Mouse (Mus musculus): ENCODE data around the gene Areg. TPM values are rescaled to one million over a fixed set of nuclear protein-coding genes. Genes with fewer than 3 reads are reported as not detected.
A peak's percentile ranks its signal among the peaks of the same experiment; 100 is the strongest.

Gene Areg
- polyA plus RNA-seq (2015; fragmentation: Nextera tagmentation; extraction: Ambion mirVana), result 3.3 and 4.3 TPM in 2 replicates

DNA sequence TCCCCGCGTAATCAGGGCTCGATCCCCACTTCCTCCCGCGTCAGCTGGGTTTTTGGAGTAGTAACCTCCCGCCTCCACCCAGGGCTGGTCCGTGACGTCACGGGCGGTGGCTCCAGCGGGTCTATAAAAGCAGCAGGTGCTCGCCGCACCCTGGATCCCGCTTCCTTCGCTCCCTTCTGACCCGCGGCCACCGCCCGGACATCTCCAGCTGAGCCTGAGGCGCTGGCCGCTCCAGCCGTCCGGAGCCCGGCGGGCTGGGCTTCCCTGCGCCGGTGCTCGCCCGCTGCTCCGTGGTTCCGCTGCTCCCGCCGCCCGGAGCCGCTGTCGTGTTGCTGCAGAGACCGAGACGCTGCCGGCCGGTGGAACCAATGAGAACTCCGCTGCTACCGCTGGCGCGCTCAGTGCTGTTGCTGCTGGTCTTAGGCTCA, at the start of gene Areg:
Gene Areg, plus strand, starts transcription at position 154 of the 428 bp plus-strand sequence.
- Histone ChIP-seq H3K27me3 (replicated peaks) (peaks cover 15% of the 10 kb centered on the region), H3K36me3 (no peaks in the 10 kb centered on the region), H3K4me2 (peak within 1 kb of the TSS; percentile 87), H3K27ac (no peak within 1 kb of the TSS), H3K9me3 (no peaks in the 10 kb centered on the region), H3K4me1 (peaks cover 3% of the 10 kb centered on the region; the same call in 1 of the 2 replicates), H3K4me3 (replicated peaks) (peak within 1 kb of the TSS; percentile 58), H3K9ac (no peak within 1 kb of the TSS)
- under 1% methylated on average over 44 of the region's 44 CpGs for WGBS
- ATAC-seq (ENCODE audit: insufficient read depth, low FRiP score, low read depth), result peak; percentile 66

DNA sequence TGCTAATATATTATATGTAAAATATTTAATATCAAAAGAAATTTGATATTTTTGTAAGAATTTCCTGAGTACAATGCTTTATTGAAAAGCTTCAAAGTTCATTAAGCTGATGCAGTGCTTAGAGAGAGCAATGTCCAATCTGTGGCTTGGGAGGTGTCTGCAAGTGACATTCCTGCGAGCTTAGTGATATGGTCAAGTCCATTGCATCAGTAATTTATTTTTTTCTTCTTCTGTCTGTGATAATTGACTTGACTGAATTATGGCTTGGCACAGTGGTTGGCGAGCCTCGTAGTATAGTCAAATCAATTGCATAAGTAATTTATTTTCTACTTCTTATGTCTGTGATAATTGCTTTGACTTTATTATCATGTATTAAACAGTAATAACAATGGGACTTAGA, 49.1 kb upstream of the Areg start:
- Histone ChIP-seq H3K27ac (no peak overlapping the region), H3K4me1 (no peaks in the 10 kb centered on the region)
- no peak for ATAC-seq (ENCODE audit: insufficient read depth, low FRiP score, low read depth)

DNA sequence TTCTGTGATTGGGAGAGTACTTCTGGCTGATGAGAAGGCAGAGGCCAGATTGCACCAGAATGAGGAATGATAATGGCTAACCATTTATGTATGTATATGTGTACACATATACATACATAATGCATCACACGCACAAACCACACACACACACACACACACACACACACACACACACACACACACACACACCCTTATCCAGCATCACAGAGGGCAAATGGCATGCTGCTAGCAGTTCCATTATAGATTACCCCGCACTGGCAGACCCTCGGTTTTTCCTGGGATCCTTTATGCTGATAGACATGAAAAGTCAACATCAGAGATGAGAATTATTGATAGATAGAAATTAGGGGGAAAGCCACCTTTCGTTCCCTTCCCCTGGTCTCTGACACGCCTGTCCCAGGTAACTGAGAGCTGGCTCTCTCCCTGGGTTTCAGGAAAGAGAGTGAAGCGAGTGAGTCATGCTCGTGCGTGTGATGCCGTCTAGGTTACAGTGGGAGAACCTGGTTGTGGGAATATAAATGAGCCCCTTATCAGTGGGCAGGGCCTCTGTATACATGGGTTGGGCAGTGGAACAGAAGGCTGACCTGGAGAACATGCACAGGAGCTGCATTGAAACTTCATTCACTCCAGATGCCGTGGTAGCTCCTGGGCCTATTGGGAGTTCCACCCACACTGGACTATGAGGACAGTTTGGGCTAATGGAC, 41.3 kb upstream of the Areg start:
- H3K4me1 ChIP-seq, result no peaks in the 10 kb centered on the region
- peak overlapping the region; percentile 44; the same call in 1 of the 2 replicates for H3K27ac ChIP-seq

More for the DNA sequence above, 49.1 kb upstream of the Areg start:
- Histone ChIP-seq H3K36me3 (no peaks in the 10 kb centered on the region), H3K9ac (no peak overlapping the region), H3K27me3 (replicated peaks) (no peaks in the 10 kb centered on the region), H3K4me3 (replicated peaks) (no peak overlapping the region), H3K4me2 (no peak overlapping the region), H3K9me3 (no peaks in the 10 kb centered on the region)
- 74% methylated on average over 3 of the region's 3 CpGs for WGBS

DNA sequence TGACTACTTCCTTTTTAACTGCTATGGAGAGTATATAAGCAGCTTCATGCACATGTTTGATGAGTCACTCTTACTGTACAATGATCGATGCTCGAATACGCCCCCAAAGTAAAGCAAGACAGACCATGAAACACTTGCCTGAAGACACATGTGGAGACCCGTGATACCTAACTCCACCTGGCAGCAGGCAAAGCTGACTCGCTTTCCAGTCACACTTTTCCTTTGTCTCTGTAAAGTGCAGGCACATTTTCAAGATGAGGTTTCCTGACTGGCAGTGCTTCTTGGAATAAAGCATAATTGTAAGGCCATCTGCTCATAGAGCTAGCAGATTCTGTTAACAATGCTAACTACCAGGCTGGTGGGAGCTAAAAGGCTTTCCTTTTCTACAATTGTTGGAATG, 37.7 kb upstream of the Areg start:
- no peak for ATAC-seq (ENCODE audit: insufficient read depth, low FRiP score, low read depth)
- 86% methylated on average over 5 of the region's 5 CpGs for WGBS

More for the DNA sequence above, 41.3 kb upstream of the Areg start:
- no peaks in the 10 kb centered on the region for H3K36me3 ChIP-seq
- H3K9me3 ChIP-seq, result no peaks in the 10 kb centered on the region
- no peak overlapping the region for H3K9ac ChIP-seq
- no peaks in the 10 kb centered on the region for H3K27me3 ChIP-seq (replicated peaks)
- no peak overlapping the region for H3K4me2 ChIP-seq
- peak; percentile 97 for ATAC-seq (ENCODE audit: insufficient read depth, low FRiP score, low read depth)
- 69% methylated on average over 10 of the region's 10 CpGs for WGBS
- no peak overlapping the region for H3K4me3 ChIP-seq (replicated peaks)

DNA sequence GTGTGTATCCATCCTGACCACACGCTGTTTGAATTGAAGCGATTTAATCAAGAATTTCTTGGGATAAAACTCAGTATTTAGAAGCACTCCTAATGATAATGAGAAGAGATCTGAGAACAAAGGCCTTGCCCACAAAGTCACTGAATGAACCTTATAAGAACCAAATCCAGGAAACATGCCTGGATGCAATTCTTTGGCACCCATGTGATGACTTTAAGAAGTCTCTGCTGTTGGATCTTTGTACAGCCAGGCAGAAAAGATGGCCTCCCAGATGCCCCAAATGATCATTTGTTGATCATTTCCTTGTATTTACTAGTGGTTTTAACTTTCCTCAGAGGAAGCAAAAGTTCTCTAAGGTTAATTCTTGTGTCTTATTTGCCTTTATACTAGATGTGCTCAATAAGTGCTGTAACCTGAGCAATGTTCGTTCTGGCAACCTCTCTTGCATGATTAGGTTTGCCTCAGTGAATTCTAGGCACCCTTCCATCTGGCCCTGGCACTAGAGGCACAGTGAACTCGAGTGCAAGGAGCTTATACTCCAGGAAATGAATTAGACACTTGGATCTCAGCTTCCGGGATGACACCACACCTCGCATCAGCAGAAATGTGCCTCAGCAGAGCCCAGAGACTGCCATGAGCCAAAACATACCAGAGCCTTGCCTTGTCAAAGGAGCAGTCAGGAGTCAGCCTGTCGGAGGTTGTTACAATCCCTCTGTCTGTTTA, 35.3 kb upstream of the Areg start:
- Histone ChIP-seq H3K4me1 (no peaks in the 10 kb centered on the region), H3K4me2 (no peak overlapping the region), H3K9ac (no peak overlapping the region), H3K27me3 (replicated peaks) (no peaks in the 10 kb centered on the region), H3K4me3 (replicated peaks) (no peak overlapping the region), H3K36me3 (no peaks in the 10 kb centered on the region), H3K9me3 (no peaks in the 10 kb centered on the region), H3K27ac (no peak overlapping the region)
- 72% methylated on average over 7 of the region's 7 CpGs for WGBS
- no peak for ATAC-seq (ENCODE audit: insufficient read depth, low FRiP score, low read depth)

More for the DNA sequence above, 37.7 kb upstream of the Areg start:
- H3K9ac ChIP-seq, result no peak overlapping the region
- no peaks in the 10 kb centered on the region for H3K27me3 ChIP-seq (replicated peaks)
- H3K4me2 ChIP-seq, result no peak overlapping the region
- H3K9me3 ChIP-seq, result no peaks in the 10 kb centered on the region
- no peak overlapping the region for H3K4me3 ChIP-seq (replicated peaks)
- H3K36me3 ChIP-seq, result no peaks in the 10 kb centered on the region
- no peak overlapping the region for H3K27ac ChIP-seq
- no peaks in the 10 kb centered on the region for H3K4me1 ChIP-seq

DNA sequence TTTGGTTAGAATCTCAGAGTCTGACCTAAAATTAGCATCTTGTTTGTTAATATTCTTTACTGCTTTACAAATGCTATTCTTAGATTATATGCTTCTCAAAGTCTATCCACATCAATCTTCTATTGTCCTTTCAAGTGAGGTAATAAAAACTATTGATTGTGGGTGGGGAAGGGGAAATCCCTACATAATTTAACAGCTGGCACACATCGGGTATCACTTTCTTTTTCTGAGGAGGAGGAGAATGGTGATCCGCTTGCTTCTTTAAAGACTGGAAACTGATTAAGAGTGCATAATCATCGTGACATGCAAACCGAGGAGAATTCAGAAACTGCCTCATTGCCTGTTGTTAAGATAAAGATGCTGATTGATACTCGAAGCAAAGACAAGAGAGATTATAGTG, 33.2 kb upstream of the Areg start:
- H3K9me3 ChIP-seq, result no peaks in the 10 kb centered on the region
- H3K4me1 ChIP-seq, result no peaks in the 10 kb centered on the region
- no peak overlapping the region for H3K4me2 ChIP-seq
- 75% methylated on average over 5 of the region's 5 CpGs for WGBS
- H3K27me3 ChIP-seq (replicated peaks), result no peaks in the 10 kb centered on the region
- H3K9ac ChIP-seq, result no peak overlapping the region
- ATAC-seq (ENCODE audit: insufficient read depth, low FRiP score, low read depth), result no peak
- no peak overlapping the region for H3K4me3 ChIP-seq (replicated peaks)
- no peak overlapping the region for H3K27ac ChIP-seq
- H3K36me3 ChIP-seq, result no peaks in the 10 kb centered on the region

DNA sequence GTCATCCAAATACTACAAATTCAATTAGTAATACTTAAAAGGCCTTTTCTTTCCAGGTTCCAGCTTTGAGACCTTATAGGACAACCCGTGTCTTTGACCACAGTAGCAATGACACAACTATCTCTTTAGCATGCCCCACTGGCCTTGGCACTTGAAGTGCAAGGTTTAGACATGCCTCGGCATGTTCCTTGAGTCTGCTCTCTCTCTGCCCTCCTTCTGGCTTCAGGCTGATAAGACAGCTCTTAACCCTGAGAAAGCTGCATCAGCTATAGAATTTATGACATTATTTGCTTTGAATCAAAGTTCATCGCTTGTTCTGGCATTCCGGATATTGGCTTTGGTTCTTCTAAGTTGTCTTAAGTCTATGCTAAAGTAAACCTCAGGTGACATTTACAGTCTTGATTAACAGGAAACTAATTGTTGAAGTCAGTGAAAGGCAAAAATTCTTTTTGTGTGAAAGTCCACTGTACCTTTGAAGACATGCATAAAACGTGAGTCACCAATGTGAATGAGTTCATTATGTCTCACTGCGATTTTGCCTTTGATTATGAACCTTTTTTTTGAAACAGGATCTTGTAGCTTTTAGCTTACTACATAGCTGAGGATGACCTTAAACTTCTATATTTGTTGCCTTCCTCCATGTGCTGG, 29.3 kb upstream of the Areg start:
- Histone ChIP-seq H3K9ac (no peak overlapping the region), H3K4me1 (no peaks in the 10 kb centered on the region), H3K9me3 (no peaks in the 10 kb centered on the region), H3K4me2 (no peak overlapping the region), H3K27ac (peak overlapping the region; percentile 51; the same call in 1 of the 2 replicates), H3K27me3 (replicated peaks) (no peaks in the 10 kb centered on the region), H3K36me3 (no peaks in the 10 kb centered on the region), H3K4me3 (replicated peaks) (no peak overlapping the region)
- 72% methylated on average over 6 of the region's 6 CpGs for WGBS
- ATAC-seq (ENCODE audit: insufficient read depth, low FRiP score, low read depth), result no peak

DNA sequence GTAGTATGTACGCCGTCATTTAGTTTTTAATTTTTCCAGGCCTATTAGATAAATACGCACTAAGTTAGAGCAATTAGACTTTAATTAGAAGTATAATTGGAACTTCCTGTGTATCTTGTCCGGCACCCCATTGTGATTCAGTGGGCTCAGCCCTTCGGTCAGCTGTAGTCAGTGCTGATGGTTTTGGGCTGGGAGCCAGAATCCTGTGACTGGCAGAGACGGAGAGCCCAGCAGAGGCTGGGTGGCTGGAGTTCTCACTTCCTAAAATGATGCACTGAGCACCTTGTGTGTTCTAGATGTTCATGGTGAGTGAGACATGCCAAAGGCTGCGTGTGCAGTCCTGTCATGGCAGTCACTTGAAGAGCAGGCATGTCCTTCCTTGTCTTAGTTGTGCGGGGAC, 28.4 kb upstream of the Areg start:
- H3K27me3 ChIP-seq (replicated peaks), result no peaks in the 10 kb centered on the region
- H3K27ac ChIP-seq, result no peak overlapping the region
- H3K4me3 ChIP-seq (replicated peaks), result no peak overlapping the region
- 79% methylated on average over 8 of the region's 8 CpGs for WGBS
- H3K4me2 ChIP-seq, result no peak overlapping the region
- ATAC-seq (ENCODE audit: insufficient read depth, low FRiP score, low read depth), result no peak
- no peaks in the 10 kb centered on the region for H3K36me3 ChIP-seq
- no peak overlapping the region for H3K9ac ChIP-seq
- no peaks in the 10 kb centered on the region for H3K4me1 ChIP-seq
- H3K9me3 ChIP-seq, result no peaks in the 10 kb centered on the region

DNA sequence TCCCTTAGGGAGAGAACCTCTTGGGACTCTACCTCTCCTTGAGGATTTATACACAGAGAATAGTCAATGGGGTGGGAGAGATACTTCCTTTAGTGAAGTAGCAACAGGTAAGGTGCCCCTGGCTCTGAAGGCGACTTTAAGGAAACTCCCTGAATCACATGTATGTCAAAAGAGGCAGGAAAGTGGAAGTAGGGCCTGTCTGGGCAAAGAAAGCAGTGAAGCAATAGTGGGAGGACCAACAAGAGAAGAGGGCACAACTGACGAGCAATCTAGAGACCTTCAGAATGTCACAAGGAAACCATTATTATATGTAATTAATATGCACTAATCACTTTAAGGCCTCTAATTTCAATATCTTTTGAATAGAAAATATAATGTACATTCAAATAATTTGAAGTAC, 25.4 kb upstream of the Areg start:
- Histone ChIP-seq H3K9ac (no peak overlapping the region), H3K4me3 (replicated peaks) (no peak overlapping the region), H3K9me3 (no peaks in the 10 kb centered on the region), H3K4me1 (no peaks in the 10 kb centered on the region), H3K36me3 (no peaks in the 10 kb centered on the region), H3K27me3 (replicated peaks) (no peaks in the 10 kb centered on the region), H3K4me2 (no peak overlapping the region), H3K27ac (no peak overlapping the region)
- 84% methylated on average over 2 of the region's 2 CpGs for whole genome bisulfite sequencing
- ATAC-seq (ENCODE audit: insufficient read depth, low FRiP score, low read depth), result no peak

DNA sequence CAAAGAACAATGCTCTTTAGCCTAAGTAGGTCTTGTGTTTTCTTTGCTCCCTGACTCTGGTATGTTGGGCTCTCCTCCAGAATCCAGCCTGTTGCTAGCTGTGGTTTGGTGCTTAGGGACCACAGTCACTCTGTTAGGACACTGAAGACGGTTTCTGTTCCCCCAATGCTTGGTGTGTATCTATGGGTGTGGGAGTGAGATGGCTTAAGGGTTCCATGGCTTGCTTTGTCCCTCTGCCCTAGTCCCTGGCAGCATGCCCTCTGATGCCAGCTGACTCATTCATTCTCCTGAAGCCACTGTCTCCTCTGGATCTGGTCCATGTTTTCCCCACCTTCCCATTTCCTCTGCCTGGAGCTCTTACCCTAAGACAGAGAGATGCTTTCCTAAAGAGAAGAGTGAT, 24.8 kb upstream of the Areg start:
- WGBS, result 72% methylated on average over 1 of the region's 1 CpGs
- no peak overlapping the region for H3K9ac ChIP-seq
- H3K27me3 ChIP-seq (replicated peaks), result no peaks in the 10 kb centered on the region
- no peaks in the 10 kb centered on the region for H3K9me3 ChIP-seq
- H3K36me3 ChIP-seq, result no peaks in the 10 kb centered on the region
- no peak overlapping the region for H3K4me3 ChIP-seq (replicated peaks)
- H3K27ac ChIP-seq, result no peak overlapping the region
- no peaks in the 10 kb centered on the region for H3K4me1 ChIP-seq
- H3K4me2 ChIP-seq, result no peak overlapping the region
- no peak for ATAC-seq (ENCODE audit: insufficient read depth, low FRiP score, low read depth)

DNA sequence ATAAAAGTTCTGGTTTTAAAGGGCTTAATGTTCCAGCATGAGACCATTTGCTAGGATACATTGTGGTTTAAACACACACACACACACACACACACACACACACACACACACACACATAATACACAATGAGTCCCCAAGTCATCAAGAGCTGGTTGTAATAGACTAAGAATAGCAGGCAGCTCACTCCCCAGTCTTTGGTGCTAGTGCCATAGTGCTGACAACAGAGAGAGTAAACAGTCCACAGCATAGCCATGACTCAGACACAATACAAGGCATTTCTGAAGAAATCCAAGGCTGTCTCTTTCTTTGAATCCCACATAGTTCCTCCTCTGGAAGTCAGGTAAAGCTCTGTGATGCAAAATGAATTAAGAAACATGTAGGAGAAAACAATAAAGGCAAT, 20.8 kb upstream of the Areg start:
- no peak overlapping the region for H3K27ac ChIP-seq
- no peaks in the 10 kb centered on the region for H3K27me3 ChIP-seq (replicated peaks)
- no peak overlapping the region for H3K4me3 ChIP-seq (replicated peaks)
- no peak overlapping the region for H3K9ac ChIP-seq
- H3K4me1 ChIP-seq, result no peaks in the 10 kb centered on the region
- no peaks in the 10 kb centered on the region for H3K36me3 ChIP-seq
- no peak overlapping the region for H3K4me2 ChIP-seq
- ATAC-seq (ENCODE audit: insufficient read depth, low FRiP score, low read depth), result no peak
- no peaks in the 10 kb centered on the region for H3K9me3 ChIP-seq

DNA sequence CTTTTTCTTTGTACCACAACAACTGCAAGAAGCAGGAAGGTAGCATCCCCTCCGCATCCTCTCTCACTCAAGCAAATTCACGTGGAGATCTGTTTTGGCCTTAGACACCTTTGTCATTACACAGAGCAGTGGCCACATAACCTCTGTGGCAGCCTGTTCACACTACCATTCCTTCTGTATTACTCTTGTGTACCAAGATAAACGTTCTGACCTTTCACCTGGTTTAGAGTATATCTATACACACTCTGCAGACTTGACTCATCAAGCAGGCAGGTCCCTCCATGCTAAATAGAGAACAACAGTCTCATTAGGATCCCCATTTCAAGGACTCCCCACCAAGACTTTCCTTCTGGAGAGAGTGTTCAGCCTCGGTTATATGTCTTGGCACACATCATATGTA, 16.0 kb upstream of the Areg start:
- ATAC-seq (ENCODE audit: insufficient read depth, low FRiP score, low read depth), result no peak
- H3K4me2 ChIP-seq, result no peak overlapping the region
- H3K9ac ChIP-seq, result no peak overlapping the region
- whole genome bisulfite sequencing, result 62% methylated on average over 4 of the region's 4 CpGs
- no peak overlapping the region for H3K27ac ChIP-seq
- no peaks in the 10 kb centered on the region for H3K4me1 ChIP-seq
- H3K27me3 ChIP-seq (replicated peaks), result no peaks in the 10 kb centered on the region
- H3K9me3 ChIP-seq, result no peaks in the 10 kb centered on the region
- H3K4me3 ChIP-seq (replicated peaks), result no peak overlapping the region
- no peaks in the 10 kb centered on the region for H3K36me3 ChIP-seq

All from stomach, embryonic 15.5 days (tissue).